Mouse (Mus musculus) induced T-regulatory cell, adult 2 months (primary cell): ENCODE measurements around the gene Myl7.
"Not testable (repeated sequence)": the region's sequence is repeated elsewhere in the genome, so short reads cannot be mapped to it uniquely, and the experiment has no call there.

Experiments used
- DNase-seq: peaks from one replicate; pipeline ENCODE4 v3.0.0-alpha.2; 2012; ENCODE audit warnings: low read depth

Myl7 gene

GRCm38 (mm10) chr11:5903844-5904243 is 5.3 kb upstream of the Myl7 start:
- DNase-seq, result no peak

GRCm38 (mm10) chr11:5902390-5902789 is 3.8 kb upstream of the Myl7 start:
- DNase-seq, result no peak

GRCm38 (mm10) chr11:5901950-5902349 is 3.4 kb upstream of the Myl7 start:
- no peak for DNase-seq

GRCm38 (mm10) chr11:5901320-5901719 is 2.7 kb upstream of the Myl7 start:
- no peak for DNase-seq

GRCm38 (mm10) chr11:5899286-5899685 is 704 bp upstream of the Myl7 start:
- no peak for DNase-seq

DNA sequence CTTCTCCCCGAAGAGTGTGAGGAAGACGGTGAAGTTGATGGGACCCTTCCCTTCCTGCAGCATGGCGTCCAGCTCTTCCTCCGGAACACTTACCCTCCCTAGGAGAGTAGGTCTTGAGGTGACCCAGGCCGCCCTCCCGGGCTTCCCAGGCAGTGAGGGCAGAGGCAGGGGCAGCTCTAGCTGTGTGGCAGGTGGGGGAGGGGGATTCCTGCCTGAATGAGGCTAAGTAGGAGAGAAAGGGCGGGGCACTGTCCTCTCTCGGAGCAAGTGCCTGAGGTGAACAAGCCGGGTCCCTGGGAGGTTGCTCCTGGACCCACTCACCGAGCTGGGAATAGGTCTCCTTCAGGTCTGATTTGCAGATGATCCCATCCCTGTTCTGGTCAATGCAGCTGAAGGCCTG is 743 bp downstream of the Myl7 start:
- no peak for DNase-seq

DNA sequence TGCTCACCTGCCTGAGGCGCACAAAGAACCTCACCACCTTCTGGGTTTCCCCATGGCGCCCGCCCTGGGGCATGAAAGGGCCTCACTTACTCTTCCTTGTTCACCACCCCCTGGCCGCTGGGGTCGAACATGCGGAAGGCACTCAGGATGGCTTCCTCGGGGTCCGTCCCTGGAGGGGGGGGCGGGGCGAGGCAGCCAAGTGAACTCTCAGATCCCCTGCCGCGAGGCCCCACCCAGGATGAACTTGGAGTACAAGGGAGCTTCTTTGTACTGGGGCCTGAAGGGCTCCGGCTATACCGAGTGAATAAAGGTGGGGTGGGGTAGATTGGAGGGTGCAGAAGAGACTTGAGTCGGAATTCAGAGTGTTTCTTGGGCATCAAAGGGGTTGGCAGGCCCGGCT is 1.4 kb downstream of the Myl7 start:
- DNase-seq, result peak; percentile 25

DNA sequence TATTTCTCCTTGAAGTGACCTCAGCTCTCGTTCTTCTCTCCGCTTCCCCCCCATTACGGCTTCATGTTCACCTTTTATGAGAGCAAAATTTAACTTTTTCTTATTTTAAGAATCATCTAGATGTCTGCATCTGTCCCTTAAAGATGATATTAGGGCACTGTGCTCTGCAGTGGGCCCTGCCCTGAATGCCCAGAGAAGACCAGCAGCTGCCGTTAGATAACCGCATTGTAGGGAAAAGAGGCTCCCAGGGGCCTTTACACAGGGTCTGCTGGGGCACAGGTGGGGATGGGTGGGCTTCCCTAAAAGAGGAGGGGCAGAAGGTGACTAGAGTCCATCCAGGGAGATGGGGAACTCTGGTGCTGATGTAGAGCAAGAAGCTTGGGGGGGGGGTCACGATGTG is 4.8 kb downstream of the Myl7 start:
- DNase-seq, result no peak

DNA sequence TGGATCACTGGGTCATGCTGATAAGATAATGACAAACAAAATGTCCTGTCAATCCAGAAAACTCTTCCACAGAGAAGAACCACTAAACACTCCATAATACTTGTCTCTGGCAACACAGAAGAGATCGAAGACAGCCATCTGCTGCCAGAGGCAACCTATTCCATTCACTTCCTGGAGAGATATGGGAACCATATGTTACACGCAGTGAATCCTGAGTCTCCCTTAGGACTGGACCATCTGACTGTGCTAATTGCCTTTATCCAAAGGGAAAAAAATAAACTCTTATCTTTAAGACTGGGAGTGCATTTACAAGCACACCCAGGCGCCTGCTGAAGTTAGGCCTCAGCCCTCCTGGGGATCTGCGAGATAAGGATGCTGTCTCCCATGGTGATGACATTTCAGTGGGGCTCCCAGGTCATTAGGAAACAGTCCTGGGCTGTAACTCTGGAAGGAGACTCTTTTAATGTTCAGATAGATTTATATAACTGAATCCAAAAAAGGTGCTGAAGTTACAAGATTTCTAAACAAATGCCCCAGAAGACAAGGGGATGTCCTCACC is 5.7 kb downstream of the Myl7 start:
- DNase-seq, result no peak

GRCm38 (mm10) chr11:5892151-5892591 is 6.4 kb downstream of the Myl7 start:
- no peak for DNase-seq

GRCm38 (mm10) chr11:5888563-5888962 is 10.0 kb downstream of the Myl7 start:
- not testable (repeated sequence) for DNase-seq

DNA sequence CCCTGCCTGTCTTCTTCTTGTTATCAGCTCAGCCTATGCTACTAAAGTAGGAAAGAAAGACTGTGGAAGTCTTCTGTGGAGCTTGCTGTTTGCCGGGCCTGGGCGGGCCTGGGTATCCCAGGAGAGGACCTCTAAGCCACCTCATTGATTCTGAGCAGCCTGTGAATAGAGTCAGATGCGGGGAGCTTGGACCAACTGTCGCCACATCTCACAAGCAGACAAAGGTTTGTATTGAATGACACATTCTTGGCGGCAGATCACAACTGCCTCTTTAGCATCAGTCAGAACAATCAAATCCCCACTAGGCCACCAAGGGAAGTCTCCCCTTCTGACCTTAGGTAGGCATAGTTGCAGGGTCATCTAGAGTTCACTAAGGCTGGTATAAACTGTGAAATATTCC is 11.3 kb downstream of the Myl7 start:
- no peak for DNase-seq

GRCm38 (mm10) chr11:5886187-5886586 is 12.4 kb downstream of the Myl7 start:
- peak; percentile 83 for DNase-seq

GRCm38 (mm10) chr11:5882518-5882917 is 16.1 kb downstream of the Myl7 start:
- peak; percentile 34 for DNase-seq

DNA sequence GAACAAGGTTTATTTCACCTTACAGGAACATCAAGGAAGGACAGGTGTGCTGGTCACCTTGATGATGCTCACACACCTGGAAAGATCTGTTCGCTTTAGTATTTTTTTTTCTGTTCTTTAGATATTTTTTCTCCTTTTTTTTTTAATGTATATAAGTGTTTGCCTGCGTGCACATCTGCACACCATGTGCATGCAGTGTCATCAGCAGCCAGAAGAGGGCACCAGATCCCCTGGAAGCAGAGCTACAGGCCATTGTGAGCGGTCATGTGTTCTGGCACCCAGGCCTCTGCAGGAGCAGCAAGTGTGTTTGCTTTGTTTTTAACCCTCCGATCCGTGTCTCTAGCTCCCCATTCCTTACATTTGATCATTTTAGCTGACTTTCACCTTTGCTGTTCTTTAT is 18.7 kb downstream of the Myl7 start:
- DNase-seq, result peak; percentile 74

GRCm38 (mm10) chr11:5878661-5879060 is 19.9 kb downstream of the Myl7 start:
- no peak for DNase-seq

- DNase-seq, result peak; percentile 99
Measured at GRCm38 (mm10) chr11:5877921-5878526, 20.6 kb downstream of the Myl7 start, which contains the start of gene Pold2. Gene Pold2 (minus strand): TSS chr11:5878292.

DNA sequence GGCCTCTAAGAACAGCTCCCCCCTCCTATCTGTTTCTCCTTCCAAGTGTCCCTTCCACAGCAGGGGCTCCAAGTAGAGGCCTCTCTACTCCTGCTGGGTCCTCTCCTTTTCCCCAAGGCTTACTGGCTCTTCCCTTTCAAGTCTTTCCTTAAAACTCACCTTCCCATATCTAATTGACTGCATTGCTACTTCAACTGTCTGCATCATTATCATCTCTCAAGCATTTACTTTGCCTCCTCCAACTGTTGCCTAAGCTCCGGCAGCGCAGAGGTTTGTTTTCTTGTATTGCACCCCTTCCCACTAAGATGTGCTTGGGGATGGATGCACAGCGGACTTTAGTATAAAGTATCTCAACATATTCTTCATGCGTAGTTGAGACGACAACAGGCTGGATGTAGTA is 21.2 kb downstream of the Myl7 start:
- no peak for DNase-seq

DNA sequence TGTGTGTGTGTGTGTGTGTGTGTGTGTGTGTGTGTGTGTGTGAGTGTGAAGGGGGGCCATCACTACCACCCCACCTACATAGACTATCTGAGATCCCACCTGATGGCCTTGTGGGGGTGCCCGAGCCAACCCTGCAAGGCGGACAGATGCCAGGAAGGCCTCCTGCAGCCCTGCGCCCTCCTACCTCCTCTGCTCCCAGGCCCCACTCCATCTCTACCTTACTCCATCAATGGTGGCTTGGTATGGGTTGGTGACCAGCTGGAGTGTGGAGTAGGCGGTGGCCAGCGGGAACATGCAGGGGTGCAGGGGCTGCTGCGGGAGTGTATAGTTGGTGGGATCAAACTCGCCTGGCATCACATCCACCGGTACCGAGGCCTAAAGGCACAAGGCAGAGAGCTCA is 25.4 kb downstream of the Myl7 start:
- DNase-seq, result no peak

DNA sequence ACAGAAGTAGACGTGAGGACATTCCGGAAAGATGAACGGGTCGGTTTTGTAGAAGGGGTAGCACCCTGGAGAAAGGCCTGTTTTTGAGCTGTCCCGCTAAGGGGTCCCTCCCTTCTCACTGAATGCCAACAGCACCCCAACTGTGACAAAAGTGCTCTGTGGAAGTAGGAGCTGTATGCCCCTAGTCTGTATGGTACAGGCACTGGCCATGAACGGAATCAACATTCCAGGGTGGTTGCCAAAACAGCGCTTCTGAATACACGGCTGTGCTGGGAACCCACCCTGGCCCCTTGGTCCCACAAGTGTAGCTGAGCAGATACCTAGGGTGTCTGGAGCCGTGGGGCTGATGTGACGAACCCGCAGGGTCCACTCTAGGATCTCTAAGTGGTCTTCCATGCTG is 25.9 kb downstream of the Myl7 start:
- DNase-seq, result no peak

DNA sequence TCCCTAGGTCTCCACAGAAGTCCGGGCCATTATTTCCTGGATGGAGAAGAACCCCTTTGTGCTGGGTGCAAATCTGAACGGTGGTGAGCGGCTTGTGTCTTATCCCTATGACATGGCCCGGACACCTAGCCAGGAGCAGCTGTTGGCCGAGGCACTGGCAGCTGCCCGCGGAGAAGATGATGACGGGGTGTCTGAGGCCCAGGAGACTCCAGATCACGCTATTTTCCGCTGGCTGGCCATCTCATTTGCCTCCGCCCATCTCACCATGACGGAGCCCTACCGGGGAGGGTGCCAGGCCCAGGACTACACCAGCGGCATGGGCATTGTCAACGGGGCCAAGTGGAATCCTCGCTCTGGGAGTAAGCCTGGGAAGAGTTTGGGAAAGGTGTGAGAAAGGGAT is 28.5 kb downstream of the Myl7 start:
- DNase-seq, result no peak

DNA sequence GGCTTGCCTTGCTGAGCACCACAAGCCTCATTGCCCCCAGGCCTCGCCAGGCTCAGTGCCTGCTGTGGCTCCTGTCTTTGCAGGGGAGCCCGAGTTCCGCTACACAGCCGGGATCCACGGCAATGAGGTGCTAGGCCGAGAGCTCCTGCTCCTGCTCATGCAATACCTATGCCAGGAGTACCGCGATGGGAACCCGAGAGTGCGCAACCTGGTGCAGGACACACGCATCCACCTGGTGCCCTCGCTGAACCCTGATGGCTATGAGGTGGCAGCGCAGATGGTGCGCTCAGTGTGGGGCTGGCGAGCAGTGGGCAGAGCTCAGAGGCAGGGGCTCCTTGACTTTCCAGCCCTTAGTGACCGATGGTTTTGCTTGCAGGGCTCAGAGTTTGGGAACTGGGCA is 29.3 kb downstream of the Myl7 start:
- no peak for DNase-seq

DNA sequence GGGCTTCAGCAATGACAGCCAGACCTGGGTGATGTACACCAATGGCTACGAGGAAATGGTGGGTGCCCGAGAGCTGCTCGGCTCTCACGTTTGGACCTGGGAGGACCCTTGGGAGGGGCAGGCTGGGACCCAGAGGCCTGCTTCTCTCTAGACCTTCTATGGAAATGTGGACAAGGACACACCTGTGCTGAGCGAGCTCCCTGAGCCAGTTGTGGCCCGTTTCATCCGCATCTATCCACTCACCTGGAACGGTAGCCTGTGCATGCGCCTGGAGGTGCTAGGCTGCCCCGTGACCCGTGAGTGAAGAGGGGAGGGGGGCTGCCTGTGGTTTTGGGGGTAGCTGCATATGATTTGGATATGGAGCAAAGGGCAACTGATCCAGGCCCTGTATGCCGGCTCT is 30.3 kb downstream of the Myl7 start:
- no peak for DNase-seq

GRCm38 (mm10) chr11:5867196-5867595 is 31.4 kb downstream of the Myl7 start:
- no peak for DNase-seq
